Comparison of ENCODE assay signal across 8 mouse cellular contexts in the genomic region with DNA sequence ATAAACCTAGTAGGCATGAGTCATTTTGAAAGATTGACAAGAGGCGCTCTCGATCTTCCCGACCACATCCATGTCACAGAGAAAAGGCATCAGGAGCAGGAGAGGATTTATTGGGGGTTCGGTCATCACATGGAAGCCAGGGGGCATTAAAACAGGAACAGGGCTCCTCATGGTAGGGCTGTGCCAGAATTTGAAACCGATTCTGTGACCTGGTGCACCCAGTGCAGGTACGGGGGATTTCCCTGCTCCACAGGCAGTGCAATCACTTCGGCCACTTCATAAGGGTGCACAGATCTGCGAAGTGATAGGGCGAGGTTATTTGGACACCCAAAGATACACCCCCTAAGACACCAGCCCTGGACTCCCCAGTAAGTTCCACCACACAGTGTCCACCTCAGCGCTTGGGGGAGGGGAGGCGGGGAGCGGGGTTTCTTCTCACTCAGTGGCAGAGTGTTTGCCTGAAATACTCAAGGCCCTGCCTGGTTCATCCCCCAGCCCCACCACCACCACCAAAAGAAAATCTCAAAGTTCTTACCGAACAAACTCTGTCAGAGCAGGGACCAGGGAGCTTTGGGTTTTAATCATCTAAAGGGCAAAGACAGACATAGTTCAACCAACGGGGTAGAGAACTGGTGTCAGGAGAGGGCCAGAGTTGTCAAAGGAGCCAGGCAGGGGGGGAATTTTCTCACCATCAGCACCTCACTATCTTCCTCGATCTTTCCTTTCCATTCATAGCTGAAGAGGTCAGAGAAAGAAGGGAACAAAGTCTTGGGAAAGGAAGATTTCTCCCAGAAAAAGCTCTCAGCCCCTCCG. TPM values are rescaled to one million over a fixed set of nuclear protein-coding genes. Genes with fewer than 3 reads are reported as not detected.
A peak's percentile ranks its signal among the peaks of the same experiment; 100 is the strongest.
DNase-seq lines count a peak whose midpoint lies in the region; ATAC-seq lines count a peak whose summit lies in the region.

No protein-coding gene starts in this region.

- no peak overlapping the region for H3K27ac ChIP-seq in forebrain, embryonic 13.5 days
- peak overlapping the region; percentile 88 for H3K27ac ChIP-seq in liver, embryonic 13.5 days

- H3K27me3 ChIP-seq in forebrain, embryonic 13.5 days = no peaks in the 10 kb centered on the region
- H3K27me3 ChIP-seq in liver, embryonic 13.5 days = no peaks in the 10 kb centered on the region

- H3K4me2 ChIP-seq in forebrain, embryonic 13.5 days = peak overlapping the region; percentile 93
- H3K4me2 ChIP-seq in liver, embryonic 13.5 days = peak overlapping the region; percentile 97

- DNase-seq in heart, adult 11 months = peak; percentile 92
- no peak for DNase-seq in heart, adult 18-20 months
- peak; percentile 76 for DNase-seq in A20 (ENCODE audit: low read depth, low spot score)
- DNase-seq in liver, embryonic 13.5 days = no peak
- DNase-seq in left cerebral cortex, postnatal 10 days (ENCODE audit: extremely low spot score in 1 of 2, low spot score in 2 of 2) = no peak
- DNase-seq in layer of hippocampus, postnatal 14 days (ENCODE audit: low spot score in 2 of 2) = no peak

- no peaks in the 10 kb centered on the region for H3K9me3 ChIP-seq in forebrain, embryonic 13.5 days (replicated peaks)
- H3K9me3 ChIP-seq in liver, embryonic 13.5 days (replicated peaks) = no peaks in the 10 kb centered on the region

- H3K4me3 ChIP-seq in forebrain, embryonic 13.5 days = peak overlapping the region; percentile 63
- peak overlapping the region; percentile 78 for H3K4me3 ChIP-seq in liver, embryonic 13.5 days (replicated peaks)

- peaks cover 58% of the 10 kb centered on the region for H3K4me1 ChIP-seq in forebrain, embryonic 13.5 days
- H3K4me1 ChIP-seq in liver, embryonic 13.5 days (replicated peaks) = peaks cover 59% of the 10 kb centered on the region

- intact Hi-C loops in left cerebral cortex, postnatal 10 days (cut with DNase I) = loop anchor here (5.0 kb wide), 1 partner anchor 89 kb away; a partner anchor contains a TSS

- peak overlapping the region; percentile 75 for H3K9ac ChIP-seq in forebrain, embryonic 13.5 days
- peak overlapping the region; percentile 85 for H3K9ac ChIP-seq in liver, embryonic 13.5 days

- 60% methylated on average over 16 of the region's 16 CpGs for WGBS in forebrain, embryonic 13.5 days
- 45% methylated on average over 16 of the region's 16 CpGs for WGBS in liver, embryonic 13.5 days (ENCODE audit: insufficient replicate concordance)

- ATAC-seq in forebrain, embryonic 13.5 days = no peak
- ATAC-seq in liver, embryonic 13.5 days (ENCODE audit: low read depth) = no peak
- no peak for ATAC-seq in erythroid progenitor cell, adult 5-6 weeks (replicated peaks; ENCODE audit: low FRiP score, poor library complexity, severe bottlenecking)

- peaks cover 32% of the 10 kb centered on the region for H3K36me3 ChIP-seq in forebrain, embryonic 13.5 days (ENCODE audit: poor library complexity, severe bottlenecking)
- H3K36me3 ChIP-seq in liver, embryonic 13.5 days = peaks cover 41% of the 10 kb centered on the region

RNA-seq across cellular contexts. Expression of a gene that starts 1.3 kb away (rescaled TPM):
- 100 to 1,000 TPM in 1 of 2 experiments, 10 to 100 TPM in 1; 93.2 to 100 TPM for total RNA-seq in heart, adult 18-20 months (2021)
- polyA plus RNA-seq in forebrain, embryonic 13.5 days (2015; fragmentation: Nextera tagmentation; extraction: Ambion mirVana) = 171 and 172 TPM in 2 replicates
- polyA plus RNA-seq in liver, embryonic 13.5 days (2015; fragmentation: Nextera tagmentation; extraction: Ambion mirVana) = 111 and 118 TPM in 2 replicates
- total RNA-seq in erythroid progenitor cell, adult 5-6 weeks (2015; ENCODE audit: low replicate concordance) = 54.9 and 88.3 TPM in 2 replicates
- 8.2 and 9.3 TPM in 2 replicates for total RNA-seq in erythroid progenitor cell, adult 5-6 weeks (2017; ENCODE audit: low replicate concordance)
- total RNA-seq in left cerebral cortex, postnatal 10 days (2021) = 100 to 1,000 TPM; 105 to 107 TPM
- 100 to 1,000 TPM; 109 to 115 TPM for total RNA-seq in layer of hippocampus, postnatal 14 days (2021)

RNA-seq across cellular contexts. Expression of a gene that starts 3.0 kb away (rescaled TPM):
- total RNA-seq in heart, adult 18-20 months (2021) = 1 to 10 TPM; 3.6 to 5.5 TPM
- polyA plus RNA-seq in forebrain, embryonic 13.5 days (2015; fragmentation: Nextera tagmentation; extraction: Ambion mirVana) = 5.9 TPM in 2 replicates
- polyA plus RNA-seq in liver, embryonic 13.5 days (2015; fragmentation: Nextera tagmentation; extraction: Ambion mirVana) = 0.25 and 0.44 TPM in 2 replicates
- total RNA-seq in erythroid progenitor cell, adult 5-6 weeks (2015; ENCODE audit: low replicate concordance) = 3.8 and 4.3 TPM in 2 replicates
- 11.7 and 14.4 TPM in 2 replicates for total RNA-seq in erythroid progenitor cell, adult 5-6 weeks (2017; ENCODE audit: low replicate concordance)
- total RNA-seq in left cerebral cortex, postnatal 10 days (2021) = 100 to 1,000 TPM; 536 to 546 TPM
- total RNA-seq in layer of hippocampus, postnatal 14 days (2021) = 100 to 1,000 TPM; 512 to 532 TPM

RNA-seq across cellular contexts. Expression of a gene that starts 5.2 kb away (rescaled TPM):
- total RNA-seq in heart, adult 18-20 months (2021) = 10 to 100 TPM; 15.3 to 16.5 TPM
- 8.8 and 9.5 TPM in 2 replicates for polyA plus RNA-seq in forebrain, embryonic 13.5 days (2015; fragmentation: Nextera tagmentation; extraction: Ambion mirVana)
- polyA plus RNA-seq in liver, embryonic 13.5 days (2015; fragmentation: Nextera tagmentation; extraction: Ambion mirVana) = 1.4 and 1.6 TPM in 2 replicates
- total RNA-seq in erythroid progenitor cell, adult 5-6 weeks (2015; ENCODE audit: low replicate concordance) = 23.1 and 29.6 TPM in 2 replicates
- 19.4 and 34.5 TPM in 2 replicates for total RNA-seq in erythroid progenitor cell, adult 5-6 weeks (2017; ENCODE audit: low replicate concordance)
- 10 to 100 TPM; 19.3 to 21.8 TPM for total RNA-seq in left cerebral cortex, postnatal 10 days (2021)
- 10 to 100 TPM; 18.6 to 21.0 TPM for total RNA-seq in layer of hippocampus, postnatal 14 days (2021)

RNA-seq across cellular contexts. Expression of a gene that starts 21.2 kb away (rescaled TPM):
- total RNA-seq in heart, adult 18-20 months (2021) = 1 to 10 TPM in 1 of 2 experiments, under 1 TPM in 1; 0.37 to 1.1 TPM
- polyA plus RNA-seq in forebrain, embryonic 13.5 days (2015; fragmentation: Nextera tagmentation; extraction: Ambion mirVana) = 8.9 and 9.2 TPM in 2 replicates
- 4.7 and 5.2 TPM in 2 replicates for polyA plus RNA-seq in liver, embryonic 13.5 days (2015; fragmentation: Nextera tagmentation; extraction: Ambion mirVana)
- total RNA-seq in erythroid progenitor cell, adult 5-6 weeks (2015; ENCODE audit: low replicate concordance) = 34.8 and 41.4 TPM in 2 replicates
- 197 and 257 TPM in 2 replicates for total RNA-seq in erythroid progenitor cell, adult 5-6 weeks (2017; ENCODE audit: low replicate concordance)
- total RNA-seq in left cerebral cortex, postnatal 10 days (2021) = 1 to 10 TPM; 3.1 to 3.2 TPM
- 1 to 10 TPM; 2.7 to 3.1 TPM for total RNA-seq in layer of hippocampus, postnatal 14 days (2021)

RNA-seq across cellular contexts. Expression of a gene that starts 34.9 kb away (rescaled TPM):
- 1 to 10 TPM; 2.6 to 3.7 TPM for total RNA-seq in heart, adult 18-20 months (2021)
- 17.4 and 17.7 TPM in 2 replicates for polyA plus RNA-seq in forebrain, embryonic 13.5 days (2015; fragmentation: Nextera tagmentation; extraction: Ambion mirVana)
- polyA plus RNA-seq in liver, embryonic 13.5 days (2015; fragmentation: Nextera tagmentation; extraction: Ambion mirVana) = 6.3 and 7.0 TPM in 2 replicates
- total RNA-seq in erythroid progenitor cell, adult 5-6 weeks (2015; ENCODE audit: low replicate concordance) = 1.4 TPM in 1 of 2 replicates, not detected in the other
- total RNA-seq in erythroid progenitor cell, adult 5-6 weeks (2017; ENCODE audit: low replicate concordance) = 7.1 and 8.1 TPM in 2 replicates
- total RNA-seq in left cerebral cortex, postnatal 10 days (2021) = 10 to 100 TPM; 14.6 to 16.0 TPM
- total RNA-seq in layer of hippocampus, postnatal 14 days (2021) = 10 to 100 TPM; 11.7 to 14.1 TPM

Comparison
In these comparisons a context has a peak if more than half of its experiments do, and no peak if none do; other contexts are left out.
1. DNase-seq: peak in heart, adult 11 months (single experiment) and A20 (single experiment); none in heart, adult 18-20 months (0 of 2), liver, embryonic 13.5 days (single experiment), left cerebral cortex, postnatal 10 days (0 of 2) and layer of hippocampus, postnatal 14 days (0 of 2).
2. RNA of a gene that starts 3.0 kb away (total RNA-seq): 536 to 546 TPM in left cerebral cortex, postnatal 10 days and 512 to 532 TPM in layer of hippocampus, postnatal 14 days; 3.8 to 14.4 TPM in erythroid progenitor cell, adult 5-6 weeks and 3.6 to 5.5 TPM in heart, adult 18-20 months; every median in the first group is over 10 times any median in the second.